22 mouse cellular contexts compared by ENCODE assay signal in genomic region chr12:8324086-8324485, GRCm38 (mm10). TPM values are rescaled to one million over a fixed set of nuclear protein-coding genes. Genes with fewer than 3 reads are reported as not detected.
"Had no signal": no experiment of that assay in that cellular context is flagged by ENCODE, and none has a peak within 500 bp of the region (broad histone marks: within the 10 kb centered on the region; RNA-seq: fewer than 3 reads in every experiment).

No protein-coding gene starts in this region.

- H3K9ac ChIP-seq: lung, embryonic 15.5 days; midbrain, embryonic 13.5 days; midbrain, embryonic 15.5 days; neural tube, embryonic 12.5 days; stomach, embryonic 15.5 days had no signal

- H3K4me2 ChIP-seq: lung, embryonic 15.5 days; midbrain, embryonic 11.5 days; midbrain, embryonic 13.5 days; midbrain, embryonic 15.5 days; neural tube, embryonic 12.5 days; stomach, embryonic 15.5 days had no signal

- DNase-seq: lung, adult 2 months; lung, postnatal 14 days; lung, postnatal 36 days; right cerebral cortex, postnatal 14 days; thymus, adult 2 months; thymus, postnatal 25 days; thymus, postnatal 4 days had no signal

- H3K9me3 ChIP-seq: lung, embryonic 15.5 days; megakaryocyte, embryonic 14.5 days; midbrain, embryonic 13.5 days; midbrain, embryonic 15.5 days; neural tube, embryonic 12.5 days; stomach, embryonic 15.5 days had no signal

- ATAC-seq: lung, postnatal 0 days; midbrain, embryonic 13.5 days; midbrain, embryonic 15.5 days had no signal

- H3K27me3 ChIP-seq: lung, embryonic 15.5 days; megakaryocyte, embryonic 14.5 days; midbrain, embryonic 13.5 days; midbrain, embryonic 15.5 days; neural tube, embryonic 12.5 days; stomach, embryonic 15.5 days had no signal

- H3K27ac ChIP-seq: lung, embryonic 15.5 days; macrophage; midbrain, embryonic 13.5 days; midbrain, embryonic 15.5 days; neural tube, embryonic 12.5 days; stomach, embryonic 15.5 days; stomach, postnatal 0 days had no signal

- H3K4me3 ChIP-seq: lung, embryonic 15.5 days; megakaryocyte, embryonic 14.5 days; midbrain, embryonic 13.5 days; midbrain, embryonic 15.5 days; neural tube, embryonic 12.5 days; stomach, embryonic 15.5 days had no signal

RNA-seq across cellular contexts. Expression of gene Gdf7, which starts 22.3 kb away (rescaled TPM):
- total RNA-seq: megakaryocyte progenitor cell, adult 5-6 weeks; monocyte, adult 5-6 weeks; neutrophil, adult 5-6 weeks had no signal
- polyA plus RNA-seq: lung, embryonic 15.5 days; lung, postnatal 0 days; macrophage; spleen, adult 2 months; stomach, embryonic 15.5 days; stomach, postnatal 0 days; urinary bladder, adult 2 months had no signal
